Mouse (Mus musculus) hindbrain, embryonic 13.5 days (tissue): ENCODE measurements around the gene Rnf8. TPM values are rescaled to one million over a fixed set of nuclear protein-coding genes. Genes with fewer than 3 reads are reported as not detected.
A peak's percentile ranks its signal among the peaks of the same experiment; 100 is the strongest.

ENCODE experiments used
- ATAC-seq: fragments of 200-750 bp; cut with Nextera tagmentation; 2 replicates; pipeline ENCODE4 v1.8.0; 2017; ENCODE audit warnings: moderate TSS enrichment; ENCODE audit not compliant: low FRiP score
- H3K27ac ChIP-seq: fragments of 300-500 bp; sonication (generic); 2 replicates; pipeline ENCODE4 v1.5.1; 2015; ENCODE audit warnings: inconsistent platforms, mild to moderate bottlenecking, moderate library complexity
- H3K27me3 ChIP-seq: fragments of 300-500 bp; sonication (generic); 2 replicates; pipeline ENCODE4 v1.6.1; 2015; ENCODE audit warnings: mild to moderate bottlenecking, inconsistent platforms
- H3K36me3 ChIP-seq: fragments of 300-500 bp; sonication (generic); 2 replicates; pipeline ENCODE4 v1.6.1; 2015; ENCODE audit warnings: mild to moderate bottlenecking, inconsistent platforms
- H3K4me1 ChIP-seq: fragments of 300-500 bp; sonication (generic); replicated peaks from 2 replicates; pipeline ENCODE4 v1.6.1; 2015; ENCODE audit warnings: inconsistent platforms
- H3K4me2 ChIP-seq: fragments of 300-500 bp; sonication (generic); 2 replicates; pipeline ENCODE4 v1.6.1; 2015; ENCODE audit warnings: inconsistent platforms, mild to moderate bottlenecking, moderate library complexity
- H3K4me3 ChIP-seq: fragments of 300-500 bp; sonication (generic); 2 replicates; pipeline ENCODE4 v1.5.1; 2015; ENCODE audit warnings: mild to moderate bottlenecking, inconsistent platforms
- H3K9ac ChIP-seq: fragments of 300-500 bp; sonication (generic); 2 replicates; pipeline ENCODE4 v1.6.1; 2015; ENCODE audit warnings: mild to moderate bottlenecking, inconsistent platforms
- H3K9me3 ChIP-seq: fragments of 300-500 bp; sonication (generic); 2 replicates; pipeline ENCODE4 v1.6.1; 2016; ENCODE audit warnings: inconsistent platforms
- WGBS: fragments of 180-500 bp; shearing (Covaris S2); methylation state at CpG from one replicate; pipeline ENCODE4 v1.1.7; 2015; 5-methylcytosine and 5-hydroxymethylcytosine counted together
- polyA plus RNA-seq: library from polyadenylated mRNA; unstranded; fragments of >200 nt; fragmentation: Nextera tagmentation; extraction: Ambion mirVana; gene quantifications from 2 replicates; pipeline ENCODE4 v1.2.1, GENCODE M21; 2015

Rnf8 gene
- polyA plus RNA-seq, 1 experiment from 2014 or later, result 83.4 TPM

DNA sequence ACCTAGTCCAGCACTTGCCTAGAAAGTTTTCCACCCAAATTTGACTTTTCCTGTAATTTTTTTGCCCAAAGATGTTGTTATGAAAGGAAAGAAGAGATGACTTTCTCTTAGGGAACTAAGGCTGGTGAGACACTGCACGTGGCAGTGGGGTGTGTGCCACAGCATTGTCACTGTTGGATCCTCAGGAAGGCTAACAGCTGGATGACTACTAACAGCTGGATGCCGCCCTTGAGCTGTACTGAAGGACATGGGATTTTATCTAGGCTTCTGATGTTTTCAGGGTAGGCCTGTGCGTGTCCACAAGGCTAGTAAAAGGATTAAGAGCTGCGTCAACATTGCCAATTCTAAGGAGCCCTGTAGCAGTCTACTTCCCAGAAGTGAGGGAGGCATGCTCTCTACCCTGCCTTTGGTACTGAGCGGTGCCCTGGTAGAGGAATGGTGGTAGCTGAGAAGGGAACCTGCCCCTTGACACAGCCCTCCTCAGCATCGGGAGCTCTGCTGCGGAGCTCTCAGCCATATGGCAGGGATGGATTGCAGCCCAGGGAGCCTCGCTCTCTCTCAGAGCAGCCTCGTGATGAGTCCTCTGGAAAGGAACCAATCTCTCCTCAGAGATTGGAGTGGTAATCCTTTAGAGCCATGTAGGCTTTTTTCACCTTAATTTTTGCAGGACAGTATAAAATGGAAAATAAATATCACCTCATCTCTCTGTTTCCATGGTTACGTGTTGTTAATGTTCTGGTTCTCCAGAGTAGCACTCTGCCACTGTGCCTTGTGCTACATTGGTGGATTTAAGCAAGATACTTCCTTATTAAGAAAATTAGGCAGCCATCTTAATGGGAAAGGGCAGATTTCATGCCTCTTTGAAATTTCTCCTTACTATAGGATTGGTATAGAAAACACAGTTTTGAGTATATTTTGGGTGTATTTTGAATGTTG lies 53.7 kb downstream of the Rnf8 start:
- 77% methylated on average over 10 of the region's 10 CpGs for WGBS
- H3K27me3 ChIP-seq, result no peaks in the 10 kb centered on the region
- no peak overlapping the region for H3K4me3 ChIP-seq
- H3K9me3 ChIP-seq, result no peaks in the 10 kb centered on the region
- peaks cover 15% of the 10 kb centered on the region for H3K4me1 ChIP-seq
- peak overlapping the region; percentile 40; the same call in 1 of the 2 replicates for H3K9ac ChIP-seq
- 0 out of 2 replicates have a peak, but pooled peaks have one; percentile 46 for ATAC-seq
- peak overlapping the region; percentile 75 for H3K27ac ChIP-seq
- peaks cover 44% of the 10 kb centered on the region for H3K36me3 ChIP-seq
- H3K4me2 ChIP-seq, result no peak overlapping the region

DNA sequence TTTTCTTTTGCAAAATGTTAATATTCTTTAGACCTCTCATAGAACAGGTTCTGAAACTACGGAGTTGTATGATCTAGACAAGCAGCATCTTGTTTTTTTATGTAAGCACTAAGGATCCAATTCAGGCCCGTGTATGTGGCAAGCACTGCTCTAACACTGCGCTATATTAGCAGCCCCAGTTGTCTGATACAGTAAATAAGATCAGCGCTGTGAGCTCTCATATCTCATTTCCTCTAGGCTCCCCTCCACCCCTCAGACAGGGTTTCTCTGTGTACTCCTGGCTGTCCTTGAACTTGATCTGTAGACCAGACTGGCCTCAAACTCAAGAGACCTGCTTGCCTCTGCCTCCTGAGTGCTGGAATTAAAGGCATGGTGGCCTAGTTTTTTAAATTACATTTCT lies 54.4 kb downstream of the Rnf8 start:
- no peak overlapping the region for H3K4me2 ChIP-seq
- 90% methylated on average over 4 of the region's 4 CpGs for WGBS
- H3K27ac ChIP-seq, result peak overlapping the region; percentile 52; the same call in 1 of the 2 replicates

GRCm38 (mm10) chr17:29669936-29670335 lies 55.3 kb downstream of the Rnf8 start:
- no peaks in the 10 kb centered on the region for H3K9me3 ChIP-seq
- H3K27me3 ChIP-seq, result no peaks in the 10 kb centered on the region
- H3K4me1 ChIP-seq, result peaks cover 15% of the 10 kb centered on the region
- H3K4me2 ChIP-seq, result no peak overlapping the region
- no peak for ATAC-seq
- no peak overlapping the region for H3K9ac ChIP-seq
- H3K4me3 ChIP-seq, result no peak overlapping the region
- peaks cover 45% of the 10 kb centered on the region for H3K36me3 ChIP-seq
- H3K27ac ChIP-seq, result no peak overlapping the region

More for the DNA sequence above, 54.4 kb downstream of the Rnf8 start:
- Histone ChIP-seq H3K9ac (no peak overlapping the region), H3K27me3 (no peaks in the 10 kb centered on the region), H3K36me3 (peaks cover 45% of the 10 kb centered on the region), H3K4me3 (no peak overlapping the region), H3K9me3 (no peaks in the 10 kb centered on the region), H3K4me1 (peaks cover 15% of the 10 kb centered on the region)
- ATAC-seq, result no peak

DNA sequence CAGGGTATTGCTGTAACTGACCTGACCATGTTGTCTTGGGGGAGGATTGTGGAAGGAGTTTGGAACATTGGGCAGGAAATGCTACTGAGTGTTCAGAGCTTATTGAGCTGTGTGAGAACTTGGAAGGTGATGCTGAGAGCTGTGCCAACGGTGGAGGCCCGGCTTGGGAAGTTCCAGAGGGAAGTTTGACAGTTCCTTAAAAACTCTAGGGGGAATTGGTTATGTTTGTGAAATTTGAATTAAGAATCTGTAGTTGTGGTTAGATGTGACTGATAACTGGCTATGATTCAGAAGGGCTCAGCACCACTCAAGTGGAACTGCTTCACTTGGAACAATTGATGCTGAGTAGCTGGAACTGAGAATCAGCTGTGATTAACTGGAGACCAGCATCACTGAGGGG lies 56.4 kb downstream of the Rnf8 start:
- Histone ChIP-seq H3K4me3 (no peak overlapping the region), H3K9me3 (no peaks in the 10 kb centered on the region), H3K4me2 (no peak overlapping the region), H3K27ac (no peak overlapping the region), H3K9ac (no peak overlapping the region), H3K4me1 (peaks cover 15% of the 10 kb centered on the region), H3K36me3 (peaks cover 52% of the 10 kb centered on the region), H3K27me3 (no peaks in the 10 kb centered on the region)
- 89% methylated on average over 2 of the region's 2 CpGs for WGBS
- ATAC-seq, result no peak

DNA sequence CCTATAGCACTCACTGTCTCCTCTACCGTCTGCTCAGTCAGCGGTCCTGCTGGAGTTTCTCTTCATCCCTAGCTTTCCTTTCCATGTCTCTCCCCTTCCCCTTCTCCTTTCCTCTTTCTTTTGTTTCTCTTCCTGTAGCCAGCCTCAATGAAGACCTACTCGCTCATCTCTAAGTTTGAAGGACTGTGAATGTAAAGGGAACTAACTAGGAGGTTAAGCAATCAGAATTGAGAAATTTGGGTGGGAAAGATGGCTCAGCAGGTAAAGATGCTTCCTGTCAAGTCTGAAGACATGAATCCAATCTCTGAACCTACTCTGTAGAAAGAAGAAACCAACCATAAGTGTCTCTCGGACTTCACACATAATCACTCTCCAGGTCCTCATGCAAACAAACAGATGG lies 58.7 kb downstream of the Rnf8 start:
- 94% methylated on average over 4 of the region's 4 CpGs for WGBS
- Histone ChIP-seq H3K27ac (no peak overlapping the region), H3K4me3 (no peak overlapping the region), H3K9me3 (no peaks in the 10 kb centered on the region), H3K36me3 (peaks cover 69% of the 10 kb centered on the region), H3K4me1 (peaks cover 7% of the 10 kb centered on the region), H3K4me2 (no peak overlapping the region), H3K9ac (no peak overlapping the region), H3K27me3 (no peaks in the 10 kb centered on the region)
- no peak for ATAC-seq

DNA sequence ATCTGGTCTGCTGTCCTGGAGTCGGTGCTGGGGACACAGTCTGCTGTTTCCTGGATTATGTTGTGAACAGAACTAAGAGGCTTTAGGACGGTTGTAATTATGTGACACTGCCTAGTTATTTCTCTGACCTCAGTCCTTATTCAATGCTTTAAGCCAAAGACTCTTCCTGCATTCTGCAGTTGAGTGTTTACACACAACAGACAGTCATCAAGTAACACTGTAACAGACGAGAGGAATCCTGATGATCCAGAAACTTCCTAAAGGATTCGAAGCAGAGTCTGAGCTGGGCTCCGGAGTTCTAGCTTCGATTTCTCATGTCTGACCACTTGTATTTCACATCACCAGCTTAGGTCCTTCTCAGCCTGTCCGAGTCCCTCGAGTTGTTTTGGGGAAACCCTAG lies 63.9 kb downstream of the Rnf8 start:
- no peak overlapping the region for H3K9ac ChIP-seq
- ATAC-seq, result no peak
- H3K9me3 ChIP-seq, result no peaks in the 10 kb centered on the region
- H3K4me3 ChIP-seq, result no peak overlapping the region
- H3K27me3 ChIP-seq, result no peaks in the 10 kb centered on the region
- H3K4me1 ChIP-seq, result 0 out of 2 replicates have a peak, but pooled peaks cover 13% of the 10 kb centered on the region
- H3K36me3 ChIP-seq, result peaks cover 97% of the 10 kb centered on the region
- H3K27ac ChIP-seq, result no peak overlapping the region
- no peak overlapping the region for H3K4me2 ChIP-seq
- WGBS, result 93% methylated on average over 8 of the region's 8 CpGs

DNA sequence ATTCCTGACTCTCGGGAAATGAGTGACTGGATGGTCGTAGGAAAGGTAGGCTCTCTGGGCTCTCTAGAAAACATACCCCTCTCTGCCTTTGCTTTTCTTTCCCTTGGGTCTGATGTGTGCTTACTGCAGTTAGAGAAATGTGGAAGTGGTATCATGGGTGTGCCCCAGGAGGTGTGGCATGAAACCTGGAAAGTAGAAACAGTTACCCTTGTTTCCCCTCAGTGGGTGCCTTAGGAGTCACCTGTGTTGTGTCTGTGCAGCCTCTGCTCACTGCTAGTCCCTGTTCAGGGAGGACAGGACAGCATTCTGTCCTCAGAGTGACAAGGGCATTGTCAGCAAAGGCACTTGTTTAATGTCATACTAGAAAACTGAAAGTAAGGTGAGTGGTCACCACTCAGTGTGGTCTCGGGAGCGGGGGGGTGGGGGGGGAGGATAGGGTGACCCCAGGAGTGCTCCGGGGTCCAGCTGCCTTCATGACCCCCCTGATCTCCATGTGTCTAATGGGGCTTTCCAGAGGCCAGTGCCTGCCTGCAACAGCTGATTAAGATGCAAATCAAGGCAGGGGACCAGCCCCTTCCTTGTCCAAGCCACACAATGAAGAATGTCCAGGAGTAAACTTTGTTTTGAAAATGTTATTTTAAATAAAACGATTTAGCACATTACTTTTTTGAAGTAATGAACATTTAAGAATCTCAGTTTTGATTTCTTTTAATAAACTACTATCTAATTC lies 64.6 kb downstream of the Rnf8 start:
- Histone ChIP-seq H3K4me1 (0 out of 2 replicates have a peak, but pooled peaks cover 13% of the 10 kb centered on the region), H3K9me3 (no peaks in the 10 kb centered on the region), H3K36me3 (peaks cover 97% of the 10 kb centered on the region), H3K4me2 (no peak overlapping the region), H3K9ac (no peak overlapping the region), H3K4me3 (no peak overlapping the region), H3K27me3 (no peaks in the 10 kb centered on the region), H3K27ac (no peak overlapping the region)
- 83% methylated on average over 6 of the region's 6 CpGs for WGBS
- no peak for ATAC-seq

DNA sequence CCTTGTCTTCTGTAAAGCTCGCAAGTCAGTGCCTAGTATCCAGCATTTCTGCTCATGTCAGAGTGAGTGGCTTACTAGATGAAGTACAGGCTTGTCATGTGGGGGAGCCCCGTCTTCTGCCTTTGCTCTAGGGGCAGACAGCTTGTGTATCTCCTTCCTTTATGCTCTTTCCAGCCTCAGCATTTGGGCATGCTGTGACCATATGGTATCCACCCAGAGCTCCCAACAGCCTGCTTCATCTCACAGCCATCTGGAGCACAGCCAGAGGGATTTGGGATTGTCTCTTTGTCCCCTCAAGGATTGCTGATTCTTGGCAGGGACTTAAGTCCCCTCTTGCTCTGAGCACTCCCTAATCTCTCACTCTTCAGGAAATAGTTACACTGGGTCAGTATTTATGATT lies 65.6 kb downstream of the Rnf8 start:
- Histone ChIP-seq H3K36me3 (peaks cover 98% of the 10 kb centered on the region), H3K27me3 (no peaks in the 10 kb centered on the region), H3K4me2 (no peak overlapping the region), H3K9me3 (no peaks in the 10 kb centered on the region), H3K9ac (no peak overlapping the region), H3K4me1 (0 out of 2 replicates have a peak, but pooled peaks cover 13% of the 10 kb centered on the region), H3K27ac (peak overlapping the region; percentile 55), H3K4me3 (no peak overlapping the region)
- ATAC-seq, result no peak
- WGBS, result 54% methylated on average over 2 of the region's 2 CpGs

GRCm38 (mm10) chr17:29680921-29681320 lies 66.3 kb downstream of the Rnf8 start:
- 92% methylated on average over 2 of the region's 2 CpGs for WGBS
- Histone ChIP-seq H3K36me3 (peaks cover 98% of the 10 kb centered on the region), H3K27ac (peak overlapping the region; percentile 55; the same call in 1 of the 2 replicates)

GRCm38 (mm10) chr17:29681669-29682068 lies 67.1 kb downstream of the Rnf8 start:
- Histone ChIP-seq H3K27ac (no peak overlapping the region), H3K9me3 (no peaks in the 10 kb centered on the region), H3K36me3 (peaks cover 98% of the 10 kb centered on the region), H3K4me1 (0 out of 2 replicates have a peak, but pooled peaks cover 13% of the 10 kb centered on the region), H3K27me3 (no peaks in the 10 kb centered on the region), H3K9ac (no peak overlapping the region), H3K4me3 (no peak overlapping the region), H3K4me2 (no peak overlapping the region)
- ATAC-seq, result no peak
- WGBS, result 96% methylated on average over 9 of the region's 9 CpGs

More at GRCm38 (mm10) chr17:29680921-29681320, 66.3 kb downstream of the Rnf8 start:
- 0 out of 2 replicates have a peak, but pooled peaks cover 13% of the 10 kb centered on the region for H3K4me1 ChIP-seq
- H3K9me3 ChIP-seq, result no peaks in the 10 kb centered on the region
- no peak overlapping the region for H3K9ac ChIP-seq
- ATAC-seq, result no peak
- H3K4me2 ChIP-seq, result no peak overlapping the region
- no peaks in the 10 kb centered on the region for H3K27me3 ChIP-seq
- no peak overlapping the region for H3K4me3 ChIP-seq

DNA sequence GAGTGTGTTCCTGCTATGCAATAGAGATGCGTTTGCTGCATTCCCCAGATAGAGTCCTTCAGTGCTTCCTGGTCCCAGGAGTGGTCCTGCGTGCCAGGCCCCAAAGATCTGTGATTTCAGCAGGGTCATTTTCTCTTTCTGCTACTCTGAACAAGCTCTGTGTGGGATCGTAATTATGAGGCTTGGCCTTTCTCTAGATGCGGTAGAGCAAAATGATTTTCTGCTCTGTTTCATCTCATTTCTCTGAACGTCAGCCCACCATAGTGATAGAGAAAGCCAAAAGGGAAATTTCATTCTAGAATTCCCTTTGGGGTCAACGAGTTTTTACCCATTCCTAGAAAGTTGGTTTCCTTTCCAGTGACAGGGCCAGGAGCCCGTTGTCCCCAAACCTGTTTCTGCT lies 67.7 kb downstream of the Rnf8 start:
- Histone ChIP-seq H3K4me2 (no peak overlapping the region), H3K4me3 (no peak overlapping the region), H3K4me1 (0 out of 2 replicates have a peak, but pooled peaks cover 13% of the 10 kb centered on the region), H3K9ac (no peak overlapping the region), H3K27ac (no peak overlapping the region), H3K27me3 (no peaks in the 10 kb centered on the region), H3K9me3 (no peaks in the 10 kb centered on the region), H3K36me3 (peaks cover 96% of the 10 kb centered on the region)
- no peak for ATAC-seq
- 74% methylated on average over 7 of the region's 7 CpGs for WGBS

- Histone ChIP-seq H3K9ac (no peak overlapping the region), H3K4me1 (0 out of 2 replicates have a peak, but pooled peaks cover 13% of the 10 kb centered on the region), H3K4me2 (no peak overlapping the region), H3K36me3 (peaks cover 95% of the 10 kb centered on the region), H3K9me3 (no peaks in the 10 kb centered on the region), H3K4me3 (no peak overlapping the region), H3K27me3 (no peaks in the 10 kb centered on the region), H3K27ac (no peak overlapping the region)
- 73% methylated on average over 2 of the region's 2 CpGs for WGBS
- ATAC-seq, result no peak
Measured at GRCm38 (mm10) chr17:29683127-29683526, 68.5 kb downstream of the Rnf8 start.
